Mouse (Mus musculus) midbrain, postnatal 0 days (tissue): ENCODE data around the gene Ces2f. TPM values are rescaled to one million over a fixed set of nuclear protein-coding genes. Genes with fewer than 3 reads are reported as not detected.

Experiments
- ATAC-seq: fragments of 200-750 bp; cut with Nextera tagmentation; 2 replicates; pipeline ENCODE4 v1.8.0; 2017; ENCODE audit warnings: moderate number of reproducible peaks, mild to moderate bottlenecking, moderate TSS enrichment, moderate library complexity; ENCODE audit not compliant: low FRiP score
- DNase-seq: peaks from one replicate; pipeline ENCODE4 v3.0.0-alpha.2; 2015; ENCODE audit warnings: low spot score
- H3K27ac ChIP-seq: fragments of 300-500 bp; sonication (generic); 2 replicates; pipeline ENCODE4 v1.5.1; 2014; ENCODE audit warnings: low read depth, mild to moderate bottlenecking, low read length, mixed read lengths
- H3K27me3 ChIP-seq: fragments of 300-500 bp; sonication (generic); 2 replicates; pipeline ENCODE4 v1.6.1; 2014; ENCODE audit warnings: low read length, control low read depth, mixed read lengths; ENCODE audit not compliant: insufficient read depth
- H3K36me3 ChIP-seq: fragments of 300-500 bp; sonication (generic); 2 replicates; pipeline ENCODE4 v1.6.1; 2014; ENCODE audit warnings: low read length, control low read depth, mixed read lengths; ENCODE audit not compliant: insufficient read depth
- H3K4me1 ChIP-seq: fragments of 300-500 bp; sonication (generic); 2 replicates; pipeline ENCODE4 v1.6.1; 2014; ENCODE audit warnings: mild to moderate bottlenecking, control low read depth, antibody characterized with exemption, low read length, mixed read lengths; ENCODE audit not compliant: insufficient read depth
- H3K4me2 ChIP-seq: fragments of 300-500 bp; sonication (generic); 2 replicates; pipeline ENCODE4 v1.6.1; 2014; ENCODE audit warnings: low read depth, mild to moderate bottlenecking, low read length, mixed read lengths; ENCODE audit not compliant: poor library complexity, severe bottlenecking
- H3K4me3 ChIP-seq: fragments of 300-500 bp; sonication (generic); 2 replicates; pipeline ENCODE4 v1.5.1; 2014; ENCODE audit warnings: low read depth, mild to moderate bottlenecking, low read length, moderate library complexity
- H3K9ac ChIP-seq: fragments of 300-500 bp; sonication (generic); replicated peaks from 2 replicates; pipeline ENCODE4 v1.6.1; 2014; ENCODE audit warnings: mild to moderate bottlenecking, low read length, moderate library complexity, mixed read lengths; ENCODE audit not compliant: poor library complexity, severe bottlenecking
- H3K9me3 ChIP-seq: fragments of 300-500 bp; sonication (generic); 2 replicates; pipeline ENCODE4 v1.6.1; 2016; ENCODE audit warnings: low read length, control low read depth
- CTCF ChIP-seq: IDR thresholded peaks from 2 replicates; pipeline ENCODE4 v1.5.1; 2016; ENCODE audit warnings: antibody characterized with exemption, mild to moderate bottlenecking
- WGBS: fragments of 180-500 bp; shearing (Covaris S2); extraction: QIAGEN DNeasy Blood & Tissue Kit; methylation state at CpG from one replicate; pipeline ENCODE4 v1.1.7; 2014; 5-methylcytosine and 5-hydroxymethylcytosine counted together
- polyA plus RNA-seq: library from polyadenylated mRNA; unstranded; fragments of >200 nt; fragmentation: Nextera tagmentation; extraction: Ambion mirVana; gene quantifications from 2 replicates; pipeline ENCODE4 v1.2.1, GENCODE M21; 2015
- total RNA-seq: library from RNA; depleted of rRNA; stranded (reverse); fragments of >200 nt; gene quantifications from 2 replicates; pipeline ENCODE4 v1.2.3, GENCODE M21; 2014

Ces2f gene
- total and polyA plus RNA-seq, 2 experiments from 2014 or later, result 0.93 TPM; not detected in 1

GRCm38 (mm10) chr8:104927301-104927700 lies 19.9 kb upstream of the Ces2f start:
- ATAC-seq (no peak), DNase-seq (no peak)
- no peak for TF ChIP-seq CTCF
- H3K9ac ChIP-seq, result no peak overlapping the region
- H3K36me3 ChIP-seq, result no peaks in the 10 kb centered on the region
- H3K4me2 ChIP-seq, result no peak overlapping the region
- no peaks in the 10 kb centered on the region for H3K4me1 ChIP-seq
- no peaks in the 10 kb centered on the region for H3K27me3 ChIP-seq
- 92% methylated on average over 3 of the region's 3 CpGs for WGBS
- no peaks in the 10 kb centered on the region for H3K9me3 ChIP-seq
- no peak overlapping the region for H3K27ac ChIP-seq
- H3K4me3 ChIP-seq, result no peak overlapping the region

- no peaks in the 10 kb centered on the region for H3K4me1 ChIP-seq
- no peak for DNase-seq
- no peak overlapping the region for H3K27ac ChIP-seq
- H3K27me3 ChIP-seq, result no peaks in the 10 kb centered on the region
- ATAC-seq, result no peak
- H3K4me3 ChIP-seq, result no peak overlapping the region
- H3K4me2 ChIP-seq, result no peak overlapping the region
- no peaks in the 10 kb centered on the region for H3K36me3 ChIP-seq
- no peak; the same call in 1 of the 2 replicates for TF ChIP-seq CTCF
- 83% methylated on average over 2 of the region's 2 CpGs for WGBS
- H3K9ac ChIP-seq, result no peak overlapping the region
- no peaks in the 10 kb centered on the region for H3K9me3 ChIP-seq
Observed at GRCm38 (mm10) chr8:104944665-104945064, 2.5 kb upstream of the Ces2f start.

GRCm38 (mm10) chr8:104949031-104949430 lies 1.9 kb downstream of the Ces2f start:
- no peak overlapping the region for H3K4me3 ChIP-seq
- H3K27ac ChIP-seq, result no peak overlapping the region
- DNase-seq (no peak), ATAC-seq (no peak)
- no peak for TF ChIP-seq CTCF
- no peaks in the 10 kb centered on the region for H3K27me3 ChIP-seq
- no peak overlapping the region for H3K9ac ChIP-seq
- 87% methylated on average over 5 of the region's 5 CpGs for WGBS
- no peak overlapping the region for H3K4me2 ChIP-seq
- no peaks in the 10 kb centered on the region for H3K36me3 ChIP-seq
- H3K4me1 ChIP-seq, result no peaks in the 10 kb centered on the region
- H3K9me3 ChIP-seq, result no peaks in the 10 kb centered on the region

- H3K4me3 ChIP-seq, result no peak within 1 kb of the TSS
- H3K27ac ChIP-seq, result no peak within 1 kb of the TSS
- no peaks in the 10 kb centered on the region for H3K4me1 ChIP-seq
- no peak for ATAC-seq
- H3K9me3 ChIP-seq, result no peaks in the 10 kb centered on the region
- 72% methylated on average over 5 of the region's 5 CpGs for WGBS
- H3K27me3 ChIP-seq, result no peaks in the 10 kb centered on the region
- no peak for TF ChIP-seq CTCF
- H3K36me3 ChIP-seq, result no peaks in the 10 kb centered on the region
- H3K9ac ChIP-seq, result no peak within 1 kb of the TSS
- H3K4me2 ChIP-seq, result no peak within 1 kb of the TSS
- DNase-seq, result no peak
Observed at GRCm38 (mm10) chr8:104961537-104961961, 14.4 kb downstream of the Ces2f start, which contains the start of gene Ces2g. Gene Ces2g, plus strand, starts transcription at chr8:104961718.

GRCm38 (mm10) chr8:104962229-104962901 lies 15.2 kb downstream of the Ces2f start:
- no peaks in the 10 kb centered on the region for H3K36me3 ChIP-seq
- TF ChIP-seq CTCF, result no peak
- 75% methylated on average over 8 of the region's 8 CpGs for WGBS
- no peak for ATAC-seq
- H3K4me3 ChIP-seq, result no peak overlapping the region
- no peaks in the 10 kb centered on the region for H3K27me3 ChIP-seq
- H3K9ac ChIP-seq, result no peak overlapping the region
- no peak overlapping the region for H3K27ac ChIP-seq
- DNase-seq, result no peak
- no peaks in the 10 kb centered on the region for H3K4me1 ChIP-seq
- H3K9me3 ChIP-seq, result no peaks in the 10 kb centered on the region
- H3K4me2 ChIP-seq, result no peak overlapping the region

GRCm38 (mm10) chr8:104963375-104963894 lies 16.3 kb downstream of the Ces2f start:
- DNase-seq (no peak), ATAC-seq (no peak)
- Histone ChIP-seq H3K4me2 (no peak overlapping the region), H3K4me1 (no peaks in the 10 kb centered on the region), H3K36me3 (no peaks in the 10 kb centered on the region), H3K27ac (no peak overlapping the region), H3K9me3 (no peaks in the 10 kb centered on the region), H3K9ac (no peak overlapping the region), H3K27me3 (no peaks in the 10 kb centered on the region), H3K4me3 (no peak overlapping the region)
- no peak for TF ChIP-seq CTCF
- 88% methylated on average over 4 of the region's 4 CpGs for WGBS
